Mouse (Mus musculus): ENCODE results near the gene Mpst.

- TF ChIP-seq POLR2A (IDR thresholded peaks at IDR 0.05; ENCODE audit: borderline replicate concordance, low read depth, low read length) (no peak), CTCF (IDR thresholded peaks at IDR 0.05; ENCODE audit: low read depth, low read length) (no peak)
These were observed 25.4 kb downstream of the Mpst start for GRCm38 (mm10) chr15:78431541-78432121.

Measured in bone marrow macrophage, adult 2 months (primary cell).